Mouse (Mus musculus) lung, postnatal 0 days (tissue): Measurements from ENCODE around the gene Tcf15.

Source experiments
- CTCF ChIP-seq: IDR thresholded peaks from 2 replicates; pipeline ENCODE4 v1.5.1; 2016; ENCODE audit warnings: antibody characterized with exemption, mild to moderate bottlenecking
- EP300 ChIP-seq: IDR thresholded peaks from 2 replicates; pipeline ENCODE4 v1.6.1; 2016; ENCODE audit warnings: antibody characterized with exemption, mild to moderate bottlenecking, control low read depth

DNA sequence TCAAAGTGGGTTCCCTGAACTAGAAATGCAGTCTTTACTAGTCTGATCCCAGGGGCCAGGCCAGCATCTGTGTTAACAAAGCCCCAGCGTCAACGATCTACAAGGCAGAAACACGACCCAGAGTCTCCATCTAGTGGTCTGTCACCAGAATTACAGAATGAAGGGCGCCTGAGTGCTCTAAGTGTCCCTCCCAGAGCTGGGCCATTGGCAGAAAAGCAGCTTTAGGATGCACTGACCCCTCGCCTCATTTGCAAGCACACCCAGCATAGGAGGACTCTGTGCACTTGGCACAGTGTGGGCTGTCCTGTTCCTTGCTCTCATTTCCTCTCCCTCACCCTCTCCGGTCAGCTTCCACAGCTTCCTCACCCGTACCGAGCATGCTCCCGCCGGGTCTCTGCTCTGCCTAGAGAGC, 53.9 kb downstream of the Tcf15 start:
- TF ChIP-seq CTCF = peak; percentile 91
- no peak for TF ChIP-seq EP300
